Mouse (Mus musculus) C2C12 (cell line): ENCODE data around the gene Gm34653. TPM values are rescaled to one million over a fixed set of nuclear protein-coding genes. Genes with fewer than 3 reads are reported as not detected.
"Not testable (repeated sequence)": the region's sequence is repeated elsewhere in the genome, so short reads cannot be mapped to it uniquely, and the experiment has no call there.

Source experiments
- H3K27me3 ChIP-seq: one replicate; pipeline ENCODE4 v1.6.1; 2011; ENCODE audit not compliant: control insufficient read depth, insufficient read depth, insufficient read length
- H3K36me3 ChIP-seq: one replicate; pipeline ENCODE4 v1.6.1; 2011; ENCODE audit not compliant: control insufficient read depth, insufficient read depth
- H3K4me3 ChIP-seq: one replicate; pipeline ENCODE4 v1.5.1; 2011; ENCODE audit warnings: mild to moderate bottlenecking, control low read depth; ENCODE audit not compliant: poor library complexity, insufficient read depth, severe bottlenecking
- H3K79me2 ChIP-seq: one replicate; pipeline ENCODE4 v1.6.1; 2011; ENCODE audit not compliant: control insufficient read depth, insufficient read depth
- H3K79me3 ChIP-seq: one replicate; pipeline ENCODE4 v1.6.1; 2011; ENCODE audit warnings: low read depth, control low read depth
- H3ac ChIP-seq: one replicate; pipeline ENCODE3; 2011; ENCODE audit warnings: low read depth; ENCODE audit not compliant: control insufficient read depth, insufficient read length
- CEBPB ChIP-seq: IDR thresholded peaks from one replicate; pipeline ENCODE4 v1.6.1; 2011; ENCODE audit warnings: low read depth, mild to moderate bottlenecking, control low read depth, moderate library complexity
- CTCF ChIP-seq: IDR thresholded peaks from one replicate; pipeline ENCODE4 v1.5.1; 2011; ENCODE audit not compliant: control insufficient read depth, insufficient read depth, insufficient read length
- FOSL1 ChIP-seq: IDR thresholded peaks from one replicate; pipeline ENCODE4 v1.8.0; 2011; ENCODE audit warnings: mild to moderate bottlenecking, low read length; ENCODE audit not compliant: poor library complexity, insufficient read depth, severe bottlenecking
- MAX ChIP-seq: IDR thresholded peaks from one replicate; pipeline ENCODE4 v1.6.1; 2011; ENCODE audit warnings: mild to moderate bottlenecking, control low read depth
- MYOD1 ChIP-seq: IDR thresholded peaks from one replicate; pipeline ENCODE4 v1.6.1; 2011; ENCODE audit warnings: low read depth; ENCODE audit not compliant: control insufficient read depth, insufficient read length
- MYOG ChIP-seq: IDR thresholded peaks from one replicate; pipeline ENCODE4 v1.6.1; 2011; ENCODE audit not compliant: control insufficient read depth, insufficient read length; ENCODE audit errors: extremely low read depth
- USF1 ChIP-seq: IDR thresholded peaks from one replicate; pipeline ENCODE4 v1.6.1; 2011; ENCODE audit warnings: low read depth, mild to moderate bottlenecking, control low read depth, moderate library complexity
- polyA plus RNA-seq: library from polyadenylated mRNA; unstranded; fragments of >200 nt; fragmentation: generic; extraction: Trizol; gene quantifications from one replicate; pipeline ENCODE4 v1.2.1, GENCODE M21; 2012; ENCODE audit warnings: missing spikeins

Gene Gm34653
- polyA plus RNA-seq, 1 experiment = 0.04 TPM

- Histone ChIP-seq H3K79me2 (peaks cover 43% of the 10 kb centered on the region), H3K36me3 (peaks cover 14% of the 10 kb centered on the region), H3K79me3 (peaks cover 25% of the 10 kb centered on the region), H3K4me3 (peak overlapping the region; percentile 89), H3K27me3 (no peaks in the 10 kb centered on the region), H3ac (peak overlapping the region; percentile 43)
- no peak for TF ChIP-seq FOSL1
These were observed 6.2 kb upstream of the Gm34653 start for GRCm38 (mm10) chr2:34826460-34827231.

- TF ChIP-seq MAX = no peak
- TF ChIP-seq MYOD1 = no peak
- no peak for TF ChIP-seq CTCF
- no peak for TF ChIP-seq FOSL1
- no peak for TF ChIP-seq MYOG
- no peak for TF ChIP-seq CEBPB
- TF ChIP-seq USF1 = no peak
- Histone ChIP-seq H3ac (no peak overlapping the region), H3K79me3 (peaks cover 25% of the 10 kb centered on the region), H3K4me3 (no peak overlapping the region), H3K79me2 (peaks cover 35% of the 10 kb centered on the region), H3K36me3 (peaks cover 5% of the 10 kb centered on the region), H3K27me3 (no peaks in the 10 kb centered on the region)
These were observed 5.2 kb upstream of the Gm34653 start for GRCm38 (mm10) chr2:34827591-34827990.

GRCm38 (mm10) chr2:34828026-34828425 is 4.8 kb upstream of the Gm34653 start:
- no peak overlapping the region for H3K4me3 ChIP-seq
- H3K79me2 ChIP-seq = peaks cover 31% of the 10 kb centered on the region
- H3K36me3 ChIP-seq = peaks cover under 1% of the 10 kb centered on the region
- peaks cover 25% of the 10 kb centered on the region for H3K79me3 ChIP-seq
- H3K27me3 ChIP-seq = no peaks in the 10 kb centered on the region
- H3ac ChIP-seq = no peak overlapping the region
- TF ChIP-seq CEBPB = no peak
- no peak for TF ChIP-seq CTCF
- no peak for TF ChIP-seq FOSL1
- TF ChIP-seq MYOG = no peak
- no peak for TF ChIP-seq MYOD1
- no peak for TF ChIP-seq USF1
- no peak for TF ChIP-seq MAX

- H3K79me2 ChIP-seq = peaks cover 10% of the 10 kb centered on the region
- not testable (repeated sequence) for H3K36me3 ChIP-seq, H3K79me3 ChIP-seq, H3ac ChIP-seq, H3K4me3 ChIP-seq, H3K27me3 ChIP-seq
These were observed 2.7 kb upstream of the Gm34653 start for GRCm38 (mm10) chr2:34830066-34830465.

GRCm38 (mm10) chr2:34833624-34834023 is 817 bp downstream of the Gm34653 start:
- H3ac ChIP-seq = no peak overlapping the region
- H3K27me3 ChIP-seq = peaks cover 3% of the 10 kb centered on the region
- H3K4me3 ChIP-seq = no peak overlapping the region
- H3K36me3 ChIP-seq = no peaks in the 10 kb centered on the region
- no peak for TF ChIP-seq MYOG
- no peak for TF ChIP-seq MAX
- no peak for TF ChIP-seq USF1
- TF ChIP-seq CTCF = no peak
- TF ChIP-seq FOSL1 = no peak
- no peak for TF ChIP-seq MYOD1
- TF ChIP-seq CEBPB = no peak
- no peaks in the 10 kb centered on the region for H3K79me3 ChIP-seq
- no peaks in the 10 kb centered on the region for H3K79me2 ChIP-seq

- no peak for TF ChIP-seq MYOG
- TF ChIP-seq MAX = no peak
- no peak for TF ChIP-seq CTCF
- no peak for TF ChIP-seq FOSL1
- no peak for TF ChIP-seq USF1
- no peak for TF ChIP-seq MYOD1
- no peak for TF ChIP-seq CEBPB
- H3ac ChIP-seq = no peak overlapping the region
- H3K79me3 ChIP-seq = no peaks in the 10 kb centered on the region
- H3K79me2 ChIP-seq = no peaks in the 10 kb centered on the region
- H3K36me3 ChIP-seq = no peaks in the 10 kb centered on the region
- H3K4me3 ChIP-seq = no peak overlapping the region
- peaks cover 3% of the 10 kb centered on the region for H3K27me3 ChIP-seq
These were observed 2.9 kb downstream of the Gm34653 start for GRCm38 (mm10) chr2:34835669-34836068.

- not testable (repeated sequence) for H3K36me3 ChIP-seq, H3K27me3 ChIP-seq, H3K79me3 ChIP-seq, H3ac ChIP-seq, H3K4me3 ChIP-seq, H3K79me2 ChIP-seq
These were observed 7.3 kb downstream of the Gm34653 start for GRCm38 (mm10) chr2:34840143-34840542.
